Mouse (Mus musculus): ENCODE measurements at regions not wholly inside any gene's neighbourhood (a gene's known extent, or its start where the extent isn't known, plus 50 kb on each side); places are given as distances from the start of the nearest gene placed in this dataset.

DNA sequence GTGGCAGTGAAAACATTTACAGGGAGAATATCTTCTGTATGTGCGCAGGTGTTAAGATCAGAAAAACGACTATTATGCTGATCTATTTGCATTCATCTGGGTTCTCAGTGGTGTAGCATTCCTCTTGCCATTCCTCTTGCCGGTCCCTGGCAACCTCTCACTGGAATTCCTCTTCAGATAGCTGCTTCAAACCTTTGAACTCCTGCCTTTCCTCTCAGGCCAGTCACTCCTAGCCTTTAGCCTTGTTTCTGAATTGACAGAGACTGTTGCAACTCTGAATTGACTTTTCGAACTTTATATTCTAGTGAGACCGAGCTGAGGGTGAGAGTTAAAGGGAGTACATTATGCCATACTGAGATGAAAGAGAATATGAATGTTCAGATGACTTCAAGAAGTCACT is 120.1 kb upstream of the Pkn2 start:
- Histone ChIP-seq H3K4me3 (ENCODE audit: low read depth, low read length) (no peak overlapping the region), H3K4me1 (ENCODE audit: control insufficient read depth, insufficient read depth, low read length) (no peaks in the 10 kb centered on the region), H3K9me3 (replicated peaks; ENCODE audit: control insufficient read depth, low read length) (no peaks in the 10 kb centered on the region), H3K36me3 (replicated peaks; ENCODE audit: control insufficient read depth, insufficient read depth, low read depth, low read length) (no peaks in the 10 kb centered on the region), H3K27ac (replicated peaks; ENCODE audit: low read depth, low read length) (no peak overlapping the region), H3K9ac (replicated peaks; ENCODE audit: low read length) (no peak overlapping the region), H3K4me2 (ENCODE audit: low read depth, low read length) (no peak overlapping the region), H3K27me3 (ENCODE audit: control insufficient read depth, insufficient read depth, low read length) (no peaks in the 10 kb centered on the region)
- ATAC-seq (replicated peaks; ENCODE audit: insufficient number of reproducible peaks, low FRiP score, low TSS enrichment, low read depth) (no peak), DNase-seq (ENCODE audit: low spot score) (no peak)
- WGBS, result 66% methylated on average over 5 of the region's 5 CpGs

- Histone ChIP-seq H3K9ac (replicated peaks; ENCODE audit: low read length) (no peak overlapping the region), H3K36me3 (replicated peaks; ENCODE audit: control insufficient read depth, insufficient read depth, low read depth, low read length) (no peaks in the 10 kb centered on the region), H3K27ac (replicated peaks; ENCODE audit: low read depth, low read length) (no peak overlapping the region), H3K4me3 (ENCODE audit: low read depth, low read length) (no peak overlapping the region), H3K4me2 (ENCODE audit: low read depth, low read length) (no peak overlapping the region), H3K4me1 (ENCODE audit: control insufficient read depth, insufficient read depth, low read length) (no peaks in the 10 kb centered on the region), H3K9me3 (replicated peaks; ENCODE audit: control insufficient read depth, low read length) (no peaks in the 10 kb centered on the region), H3K27me3 (ENCODE audit: control insufficient read depth, insufficient read depth, low read length) (no peaks in the 10 kb centered on the region)
- ATAC-seq (replicated peaks; ENCODE audit: insufficient number of reproducible peaks, low FRiP score, low TSS enrichment, low read depth) (no peak), DNase-seq (ENCODE audit: low spot score) (peak; percentile 43)
- WGBS, result 59% methylated on average over 3 of the region's 3 CpGs
Measured at GRCm38 (mm10) chr3:142995981-142996743, 114.4 kb upstream of the Pkn2 start.

GRCm38 (mm10) chr3:142984547-142984946 is 102.7 kb upstream of the Pkn2 start:
- Histone ChIP-seq H3K9ac (replicated peaks; ENCODE audit: low read length) (no peak overlapping the region), H3K4me2 (ENCODE audit: low read depth, low read length) (no peak overlapping the region), H3K36me3 (replicated peaks; ENCODE audit: control insufficient read depth, insufficient read depth, low read depth, low read length) (no peaks in the 10 kb centered on the region), H3K9me3 (replicated peaks; ENCODE audit: control insufficient read depth, low read length) (no peaks in the 10 kb centered on the region), H3K4me1 (ENCODE audit: control insufficient read depth, insufficient read depth, low read length) (no peaks in the 10 kb centered on the region), H3K27me3 (ENCODE audit: control insufficient read depth, insufficient read depth, low read length) (no peaks in the 10 kb centered on the region), H3K4me3 (ENCODE audit: low read depth, low read length) (no peak overlapping the region), H3K27ac (replicated peaks; ENCODE audit: low read depth, low read length) (no peak overlapping the region)
- DNase-seq (ENCODE audit: low spot score) (no peak), ATAC-seq (replicated peaks; ENCODE audit: insufficient number of reproducible peaks, low FRiP score, low TSS enrichment, low read depth) (no peak)
- 87% methylated on average over 5 of the region's 5 CpGs for WGBS

- no peaks in the 10 kb centered on the region for H3K9me3 ChIP-seq (replicated peaks; ENCODE audit: control insufficient read depth, low read length)
- H3K4me3 ChIP-seq (ENCODE audit: low read depth, low read length), result no peak overlapping the region
- no peak for ATAC-seq (replicated peaks; ENCODE audit: insufficient number of reproducible peaks, low FRiP score, low TSS enrichment, low read depth)
- no peak for DNase-seq (ENCODE audit: low spot score)
- no peak overlapping the region for H3K27ac ChIP-seq (replicated peaks; ENCODE audit: low read depth, low read length)
- H3K4me1 ChIP-seq (ENCODE audit: control insufficient read depth, insufficient read depth, low read length), result no peaks in the 10 kb centered on the region
- H3K27me3 ChIP-seq (ENCODE audit: control insufficient read depth, insufficient read depth, low read length), result no peaks in the 10 kb centered on the region
- WGBS, result 71% methylated on average over 3 of the region's 3 CpGs
- H3K4me2 ChIP-seq (ENCODE audit: low read depth, low read length), result no peak overlapping the region
- no peaks in the 10 kb centered on the region for H3K36me3 ChIP-seq (replicated peaks; ENCODE audit: control insufficient read depth, insufficient read depth, low read depth, low read length)
- H3K9ac ChIP-seq (replicated peaks; ENCODE audit: low read length), result no peak overlapping the region
Measured at GRCm38 (mm10) chr3:142981221-142981620, 99.4 kb upstream of the Pkn2 start.

- WGBS, result 37% methylated on average over 4 of the region's 4 CpGs
- H3K4me3 ChIP-seq (ENCODE audit: low read depth, low read length), result no peak overlapping the region
- ATAC-seq (replicated peaks; ENCODE audit: insufficient number of reproducible peaks, low FRiP score, low TSS enrichment, low read depth), result no peak
Measured at GRCm38 (mm10) chr3:142979161-142979560, 97.4 kb upstream of the Pkn2 start.

DNA sequence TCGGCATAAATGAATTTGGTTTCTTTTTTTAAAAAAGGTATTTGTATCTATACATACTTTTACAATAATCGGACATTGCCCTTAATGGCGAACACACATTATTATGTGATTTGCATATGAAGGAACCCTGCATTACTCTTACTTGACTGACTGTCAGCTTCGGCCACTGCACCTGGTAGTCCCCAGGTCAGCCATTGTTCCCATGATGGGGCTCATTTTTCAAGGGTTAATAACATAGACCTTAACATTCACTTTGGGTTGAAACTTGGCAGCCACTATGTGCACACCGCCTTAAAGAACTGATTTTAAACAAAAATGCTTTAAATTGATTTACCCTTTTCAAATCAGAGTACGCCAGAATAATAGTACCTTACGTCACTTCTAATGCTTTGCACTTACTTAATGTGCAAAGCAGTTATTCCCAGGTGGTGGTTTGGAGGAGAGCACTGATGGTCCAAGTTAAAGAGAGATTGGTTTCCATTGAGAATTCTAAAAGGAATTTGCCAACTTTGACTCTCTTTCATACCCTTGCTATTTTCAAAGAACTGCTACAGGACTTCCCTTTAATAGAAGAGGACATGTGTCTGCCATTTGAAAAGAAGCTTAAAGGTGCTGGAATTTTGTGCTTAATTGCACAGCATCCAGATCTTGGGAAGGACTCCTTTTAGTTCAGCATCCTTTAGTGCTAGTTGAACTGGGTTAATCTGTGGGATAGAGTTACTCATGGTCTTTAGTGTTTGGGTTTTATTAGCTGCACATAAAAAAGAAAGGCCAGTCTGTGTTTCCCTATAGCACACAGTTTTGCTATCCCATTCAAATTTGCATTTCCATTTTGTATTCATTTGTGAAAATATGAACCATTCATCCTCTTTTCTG is 95.0 kb upstream of the Pkn2 start:
- H3K27ac ChIP-seq (replicated peaks; ENCODE audit: low read depth, low read length), result no peak overlapping the region
- 84% methylated on average over 7 of the region's 7 CpGs for WGBS
- DNase-seq (ENCODE audit: low spot score) (no peak), ATAC-seq (replicated peaks; ENCODE audit: insufficient number of reproducible peaks, low FRiP score, low TSS enrichment, low read depth) (no peak)
- no peak overlapping the region for H3K9ac ChIP-seq (replicated peaks; ENCODE audit: low read length)
- no peaks in the 10 kb centered on the region for H3K27me3 ChIP-seq (ENCODE audit: control insufficient read depth, insufficient read depth, low read length)
- no peaks in the 10 kb centered on the region for H3K9me3 ChIP-seq (replicated peaks; ENCODE audit: control insufficient read depth, low read length)
- no peak overlapping the region for H3K4me2 ChIP-seq (ENCODE audit: low read depth, low read length)
- H3K4me1 ChIP-seq (ENCODE audit: control insufficient read depth, insufficient read depth, low read length), result no peaks in the 10 kb centered on the region
- no peaks in the 10 kb centered on the region for H3K36me3 ChIP-seq (replicated peaks; ENCODE audit: control insufficient read depth, insufficient read depth, low read depth, low read length)
- no peak overlapping the region for H3K4me3 ChIP-seq (ENCODE audit: low read depth, low read length)

More at GRCm38 (mm10) chr3:142979161-142979560, 97.4 kb upstream of the Pkn2 start:
- Histone ChIP-seq H3K27ac (replicated peaks; ENCODE audit: low read depth, low read length) (no peak overlapping the region), H3K27me3 (ENCODE audit: control insufficient read depth, insufficient read depth, low read length) (no peaks in the 10 kb centered on the region), H3K9me3 (replicated peaks; ENCODE audit: control insufficient read depth, low read length) (no peaks in the 10 kb centered on the region), H3K4me2 (ENCODE audit: low read depth, low read length) (no peak overlapping the region), H3K9ac (replicated peaks; ENCODE audit: low read length) (no peak overlapping the region), H3K36me3 (replicated peaks; ENCODE audit: control insufficient read depth, insufficient read depth, low read depth, low read length) (no peaks in the 10 kb centered on the region), H3K4me1 (ENCODE audit: control insufficient read depth, insufficient read depth, low read length) (no peaks in the 10 kb centered on the region)
- no peak for DNase-seq (ENCODE audit: low spot score)

GRCm38 (mm10) chr3:142975606-142976005 is 93.8 kb upstream of the Pkn2 start:
- WGBS, result 88% methylated on average over 8 of the region's 8 CpGs
- no peak overlapping the region for H3K4me2 ChIP-seq (ENCODE audit: low read depth, low read length)
- no peak overlapping the region for H3K4me3 ChIP-seq (ENCODE audit: low read depth, low read length)
- H3K9ac ChIP-seq (replicated peaks; ENCODE audit: low read length), result no peak overlapping the region
- no peak for DNase-seq (ENCODE audit: low spot score)
- no peaks in the 10 kb centered on the region for H3K9me3 ChIP-seq (replicated peaks; ENCODE audit: control insufficient read depth, low read length)
- H3K27me3 ChIP-seq (ENCODE audit: control insufficient read depth, insufficient read depth, low read length), result no peaks in the 10 kb centered on the region
- ATAC-seq (replicated peaks; ENCODE audit: insufficient number of reproducible peaks, low FRiP score, low TSS enrichment, low read depth), result no peak
- H3K27ac ChIP-seq (replicated peaks; ENCODE audit: low read depth, low read length), result no peak overlapping the region
- no peaks in the 10 kb centered on the region for H3K4me1 ChIP-seq (ENCODE audit: control insufficient read depth, insufficient read depth, low read length)
- no peaks in the 10 kb centered on the region for H3K36me3 ChIP-seq (replicated peaks; ENCODE audit: control insufficient read depth, insufficient read depth, low read depth, low read length)

GRCm38 (mm10) chr3:142969501-142969900 is 87.7 kb upstream of the Pkn2 start:
- Histone ChIP-seq H3K4me2 (ENCODE audit: low read depth, low read length) (no peak overlapping the region), H3K9me3 (replicated peaks; ENCODE audit: control insufficient read depth, low read length) (no peaks in the 10 kb centered on the region), H3K4me1 (ENCODE audit: control insufficient read depth, insufficient read depth, low read length) (no peaks in the 10 kb centered on the region), H3K36me3 (replicated peaks; ENCODE audit: control insufficient read depth, insufficient read depth, low read depth, low read length) (no peaks in the 10 kb centered on the region), H3K27ac (replicated peaks; ENCODE audit: low read depth, low read length) (no peak overlapping the region), H3K4me3 (ENCODE audit: low read depth, low read length) (no peak overlapping the region), H3K9ac (replicated peaks; ENCODE audit: low read length) (no peak overlapping the region), H3K27me3 (ENCODE audit: control insufficient read depth, insufficient read depth, low read length) (no peaks in the 10 kb centered on the region)
- DNase-seq (ENCODE audit: low spot score) (no peak), ATAC-seq (replicated peaks; ENCODE audit: insufficient number of reproducible peaks, low FRiP score, low TSS enrichment, low read depth) (no peak)
- 91% methylated on average over 2 of the region's 2 CpGs for WGBS

Data from embryonic facial prominence, embryonic 11.5 days (tissue).